Comparison of ENCODE assay signal across 12 mouse cellular contexts in genomic region chr1:132469519-132469918, GRCm38 (mm10). TPM values are rescaled to one million over a fixed set of nuclear protein-coding genes. Genes with fewer than 3 reads are reported as not detected.
A peak's percentile ranks its signal among the peaks of the same experiment; 100 is the strongest.
DNase-seq lines count a peak whose midpoint lies in the region; ATAC-seq and TF ChIP-seq lines count a peak whose summit lies in the region.
"Had no signal": no experiment of that assay in that cellular context is flagged by ENCODE, and none has a peak within 500 bp of the region (broad histone marks: within the 10 kb centered on the region; RNA-seq: fewer than 3 reads in every experiment).

No protein-coding gene starts in this region.

- H3K27ac ChIP-seq in intestine, postnatal 0 days (ENCODE audit: low read depth, low read length): no peak overlapping the region
- no peak overlapping the region for H3K27ac ChIP-seq in intestine, embryonic 15.5 days
- H3K27ac ChIP-seq in midbrain, postnatal 0 days (ENCODE audit: low read depth, low read length): no peak overlapping the region
- no peak overlapping the region for H3K27ac ChIP-seq in midbrain, embryonic 16.5 days (ENCODE audit: low read length)
- H3K27ac ChIP-seq: embryonic facial prominence, embryonic 12.5 days; stomach, embryonic 15.5 days had no signal

- H3K36me3 ChIP-seq in intestine, postnatal 0 days (ENCODE audit: control insufficient read depth, insufficient read depth): peaks cover 11% of the 10 kb centered on the region; the same call in 1 of the 2 replicates
- peaks cover 3% of the 10 kb centered on the region; the same call in 1 of the 2 replicates for H3K36me3 ChIP-seq in intestine, embryonic 15.5 days
- peaks cover 4% of the 10 kb centered on the region for H3K36me3 ChIP-seq in midbrain, postnatal 0 days (ENCODE audit: insufficient read depth, low read length)
- peaks cover 2% of the 10 kb centered on the region for H3K36me3 ChIP-seq in midbrain, embryonic 16.5 days (ENCODE audit: control insufficient read depth, insufficient read depth, low read length)
- H3K36me3 ChIP-seq: stomach, embryonic 15.5 days had no signal

- no peak for ATAC-seq in intestine, postnatal 0 days
- no peak for ATAC-seq in intestine, embryonic 15.5 days
- ATAC-seq in midbrain, postnatal 0 days (ENCODE audit: low FRiP score): no peak
- ATAC-seq in midbrain, embryonic 16.5 days: no peak

- whole genome bisulfite sequencing in intestine, postnatal 0 days: 93% methylated on average over 7 of the region's 7 CpGs
- 92% methylated on average over 7 of the region's 7 CpGs for WGBS in intestine, embryonic 15.5 days
- WGBS in midbrain, postnatal 0 days: 89% methylated on average over 7 of the region's 7 CpGs
- WGBS in midbrain, embryonic 16.5 days: 91% methylated on average over 7 of the region's 7 CpGs

- no peak overlapping the region for H3K4me3 ChIP-seq in intestine, postnatal 0 days (ENCODE audit: low read depth, low read length)
- H3K4me3 ChIP-seq in intestine, embryonic 15.5 days (replicated peaks): no peak overlapping the region
- H3K4me3 ChIP-seq in midbrain, postnatal 0 days (ENCODE audit: low read depth, low read length): no peak overlapping the region
- no peak overlapping the region for H3K4me3 ChIP-seq in midbrain, embryonic 16.5 days (ENCODE audit: low read depth, low read length)
- H3K4me3 ChIP-seq: embryonic facial prominence, embryonic 12.5 days; myocyte; stomach, embryonic 15.5 days had no signal

- H3K9me3 ChIP-seq in intestine, postnatal 0 days (ENCODE audit: control insufficient read depth): no peaks in the 10 kb centered on the region
- no peaks in the 10 kb centered on the region for H3K9me3 ChIP-seq in intestine, embryonic 15.5 days
- H3K9me3 ChIP-seq in midbrain, postnatal 0 days (ENCODE audit: low read length): no peaks in the 10 kb centered on the region
- no peaks in the 10 kb centered on the region for H3K9me3 ChIP-seq in midbrain, embryonic 16.5 days (replicated peaks; ENCODE audit: control insufficient read depth, low read length, poor library complexity, severe bottlenecking)
- H3K9me3 ChIP-seq: embryonic facial prominence, embryonic 12.5 days; G1E; stomach, embryonic 15.5 days had no signal

- DNase-seq in midbrain, postnatal 0 days (ENCODE audit: low spot score): no peak
- DNase-seq in ZHBTc4 (ENCODE audit: low read depth, low spot score): peak; percentile 77
- DNase-seq in cerebellum, adult 8-10 months: no peak
- DNase-seq in ovary, postnatal 10 days (ENCODE audit: low spot score): no peak
- DNase-seq: thymus, postnatal 36 days had no signal

- no peaks in the 10 kb centered on the region for H3K4me1 ChIP-seq in intestine, postnatal 0 days (replicated peaks; ENCODE audit: control insufficient read depth, insufficient read depth, low read length)
- H3K4me1 ChIP-seq in intestine, embryonic 15.5 days (replicated peaks): 0 out of 2 replicates have a peak, but pooled peaks cover 5% of the 10 kb centered on the region
- H3K4me1 ChIP-seq in midbrain, postnatal 0 days (ENCODE audit: insufficient read depth, low read length): no peaks in the 10 kb centered on the region
- no peaks in the 10 kb centered on the region for H3K4me1 ChIP-seq in midbrain, embryonic 16.5 days (ENCODE audit: control insufficient read depth, insufficient read depth, low read length)
- H3K4me1 ChIP-seq: embryonic facial prominence, embryonic 12.5 days had no signal

- no peak overlapping the region for H3K4me2 ChIP-seq in intestine, postnatal 0 days (replicated peaks; ENCODE audit: low read depth)
- no peak overlapping the region for H3K4me2 ChIP-seq in intestine, embryonic 15.5 days (replicated peaks)
- H3K4me2 ChIP-seq in midbrain, postnatal 0 days (ENCODE audit: low read depth, low read length, poor library complexity, severe bottlenecking): no peak overlapping the region
- no peak overlapping the region for H3K4me2 ChIP-seq in midbrain, embryonic 16.5 days (ENCODE audit: low read length)
- H3K4me2 ChIP-seq: embryonic facial prominence, embryonic 12.5 days; stomach, embryonic 15.5 days had no signal

- peak; percentile 27 for TF ChIP-seq CTCF in intestine, postnatal 0 days (IDR thresholded peaks at IDR 0.05; ENCODE audit: low read depth)
- peak; percentile 22; the same call in 1 of the 2 replicates for TF ChIP-seq CTCF in midbrain, postnatal 0 days (IDR thresholded peaks at IDR 0.05)

- no peak overlapping the region for H3K9ac ChIP-seq in intestine, postnatal 0 days (ENCODE audit: low read depth, low read length)
- H3K9ac ChIP-seq in intestine, embryonic 15.5 days: no peak overlapping the region
- H3K9ac ChIP-seq in midbrain, postnatal 0 days (replicated peaks; ENCODE audit: low read length, poor library complexity, severe bottlenecking): no peak overlapping the region
- no peak overlapping the region for H3K9ac ChIP-seq in midbrain, embryonic 16.5 days (ENCODE audit: low read depth, low read length)
- H3K9ac ChIP-seq: embryonic facial prominence, embryonic 12.5 days; stomach, embryonic 15.5 days had no signal

- no peaks in the 10 kb centered on the region for H3K27me3 ChIP-seq in intestine, postnatal 0 days (replicated peaks; ENCODE audit: control insufficient read depth, insufficient read depth, low read length)
- H3K27me3 ChIP-seq in intestine, embryonic 15.5 days (replicated peaks): no peaks in the 10 kb centered on the region
- H3K27me3 ChIP-seq in midbrain, postnatal 0 days (ENCODE audit: insufficient read depth, low read length): no peaks in the 10 kb centered on the region
- no peaks in the 10 kb centered on the region for H3K27me3 ChIP-seq in midbrain, embryonic 16.5 days (ENCODE audit: control insufficient read depth, insufficient read depth, low read depth, low read length)
- H3K27me3 ChIP-seq: embryonic facial prominence, embryonic 12.5 days; stomach, embryonic 15.5 days had no signal

RNA-seq across cellular contexts. Expression of gene Rbbp5, which starts 7.6 kb away (rescaled TPM):
- 14.5 and 16.6 TPM in 2 replicates for polyA plus RNA-seq in intestine, postnatal 0 days (2015; fragmentation: Nextera tagmentation; extraction: Ambion mirVana)
- 36.0 and 38.7 TPM in 2 replicates for polyA plus RNA-seq in intestine, embryonic 15.5 days (2015; fragmentation: Nextera tagmentation; extraction: Ambion mirVana)
- total RNA-seq in midbrain, postnatal 0 days (2014; rRNA removed): 22.6 and 31.4 TPM in 2 replicates
- polyA plus RNA-seq in midbrain, postnatal 0 days (2015; fragmentation: Nextera tagmentation; extraction: Ambion mirVana): 25.5 and 25.8 TPM in 2 replicates
- polyA plus RNA-seq in midbrain, embryonic 16.5 days (2015; fragmentation: Nextera tagmentation; extraction: Ambion mirVana): 44.8 and 49.6 TPM in 2 replicates

RNA-seq across cellular contexts. Expression of gene Tmem81, which starts 36.5 kb away (rescaled TPM):
- 2.9 and 3.1 TPM in 2 replicates for polyA plus RNA-seq in intestine, postnatal 0 days (2015; fragmentation: Nextera tagmentation; extraction: Ambion mirVana)
- 1.8 and 2.0 TPM in 2 replicates for polyA plus RNA-seq in intestine, embryonic 15.5 days (2015; fragmentation: Nextera tagmentation; extraction: Ambion mirVana)
- 0.38 and 1.4 TPM in 2 replicates for total RNA-seq in midbrain, postnatal 0 days (2014; rRNA removed)
- 0.81 and 0.96 TPM in 2 replicates for polyA plus RNA-seq in midbrain, postnatal 0 days (2015; fragmentation: Nextera tagmentation; extraction: Ambion mirVana)
- 0.81 and 1.3 TPM in 2 replicates for polyA plus RNA-seq in midbrain, embryonic 16.5 days (2015; fragmentation: Nextera tagmentation; extraction: Ambion mirVana)

RNA-seq across cellular contexts. Expression of gene Dstyk, which starts 52.2 kb away (rescaled TPM):
- 3.7 and 3.8 TPM in 2 replicates for polyA plus RNA-seq in intestine, postnatal 0 days (2015; fragmentation: Nextera tagmentation; extraction: Ambion mirVana)
- 8.9 and 9.0 TPM in 2 replicates for polyA plus RNA-seq in intestine, embryonic 15.5 days (2015; fragmentation: Nextera tagmentation; extraction: Ambion mirVana)
- total RNA-seq in midbrain, postnatal 0 days (2014; rRNA removed): 14.6 and 21.2 TPM in 2 replicates
- polyA plus RNA-seq in midbrain, postnatal 0 days (2015; fragmentation: Nextera tagmentation; extraction: Ambion mirVana): 5.4 and 5.6 TPM in 2 replicates
- polyA plus RNA-seq in midbrain, embryonic 16.5 days (2015; fragmentation: Nextera tagmentation; extraction: Ambion mirVana): 10.3 and 10.5 TPM in 2 replicates
